ENCODE assay signal across 16 mouse cellular contexts in the genomic region with DNA sequence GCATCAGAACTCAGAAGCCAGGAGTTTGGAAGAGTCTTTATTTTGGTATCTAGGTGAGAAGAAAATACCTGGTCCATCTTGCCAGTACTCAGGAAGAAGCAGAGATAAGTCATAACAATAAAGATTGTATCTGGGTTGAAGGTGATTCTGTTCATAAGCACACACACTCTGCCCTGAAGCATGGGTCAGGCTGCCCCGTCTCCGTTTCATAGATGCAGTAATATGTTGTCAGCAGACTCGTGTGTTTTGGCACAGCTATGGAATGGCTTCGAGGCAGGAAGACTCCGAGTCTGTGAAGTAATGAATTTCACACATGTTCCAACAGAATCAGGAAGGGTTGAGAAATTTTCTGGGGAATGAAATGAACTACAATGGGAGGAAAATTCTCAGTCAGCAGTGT.
"Had no signal": no experiment of that assay in that cellular context is flagged by ENCODE, and none has a peak within 500 bp of the region (broad histone marks: within the 10 kb centered on the region; RNA-seq: fewer than 3 reads in every experiment).

No protein-coding gene starts in this region.

- H3K4me1 ChIP-seq: midbrain, embryonic 10.5 days; midbrain, embryonic 12.5 days; neural tube, embryonic 13.5 days; neural tube, embryonic 15.5 days; stomach, embryonic 15.5 days had no signal

- H3K36me3 ChIP-seq: midbrain, embryonic 10.5 days; midbrain, embryonic 12.5 days; neural tube, embryonic 13.5 days; neural tube, embryonic 15.5 days; stomach, embryonic 15.5 days had no signal

- H3K27me3 ChIP-seq: midbrain, embryonic 12.5 days; neural tube, embryonic 13.5 days; neural tube, embryonic 15.5 days; stomach, embryonic 15.5 days had no signal

- H3K9me3 ChIP-seq: midbrain, embryonic 12.5 days; neural tube, embryonic 15.5 days; stomach, embryonic 15.5 days had no signal

- H3K27ac ChIP-seq: midbrain, embryonic 10.5 days; midbrain, embryonic 12.5 days; neural tube, embryonic 13.5 days; neural tube, embryonic 15.5 days; stomach, embryonic 15.5 days; stomach, postnatal 0 days had no signal

- DNase-seq: lung, adult 18-20 months; lung, embryonic 14.5 days; lung, postnatal 4 days; midbrain, embryonic 14.5 days; retina, postnatal 1 day; right cerebral cortex, postnatal 14 days; thymus, adult 2 months; thymus, postnatal 25 days; thymus, postnatal 4 days had no signal

- H3K4me3 ChIP-seq: midbrain, embryonic 10.5 days; midbrain, embryonic 12.5 days; myocyte; neural tube, embryonic 13.5 days; neural tube, embryonic 15.5 days; stomach, embryonic 15.5 days had no signal
